Mouse (Mus musculus) megakaryocyte-erythroid progenitor cell, adult 5-6 weeks (primary cell): Measurements from ENCODE around the gene Fyn. TPM values are rescaled to one million over a fixed set of nuclear protein-coding genes. Genes with fewer than 3 reads are reported as not detected.
A peak's percentile ranks its signal among the peaks of the same experiment; 100 is the strongest.

Source experiments
- ATAC-seq: replicated peaks from 2 replicates; pipeline ENCODE4 v1.8.0; 2016; ENCODE audit warnings: mild to moderate bottlenecking, inconsistent platforms; ENCODE audit not compliant: severe bottlenecking, poor library complexity, low FRiP score, low TSS enrichment
- total RNA-seq, 2 experiments: library from RNA; stranded (forward) in 1 of 2; stranded (reverse) in 1 of 2; fragments of 200-1000, 215-1000 nt in 1 of 2; fragments of >200 nt in 1 of 2; fragmentation: Nextera tagmentation in 1 of 2; gene quantifications; 2 replicates each; pipeline ENCODE4 v1.2.3; 2014 to 2017

The Fyn gene
- total RNA-seq, 2 experiments from 2014 or later, result 16.5 to 29.4 TPM

DNA sequence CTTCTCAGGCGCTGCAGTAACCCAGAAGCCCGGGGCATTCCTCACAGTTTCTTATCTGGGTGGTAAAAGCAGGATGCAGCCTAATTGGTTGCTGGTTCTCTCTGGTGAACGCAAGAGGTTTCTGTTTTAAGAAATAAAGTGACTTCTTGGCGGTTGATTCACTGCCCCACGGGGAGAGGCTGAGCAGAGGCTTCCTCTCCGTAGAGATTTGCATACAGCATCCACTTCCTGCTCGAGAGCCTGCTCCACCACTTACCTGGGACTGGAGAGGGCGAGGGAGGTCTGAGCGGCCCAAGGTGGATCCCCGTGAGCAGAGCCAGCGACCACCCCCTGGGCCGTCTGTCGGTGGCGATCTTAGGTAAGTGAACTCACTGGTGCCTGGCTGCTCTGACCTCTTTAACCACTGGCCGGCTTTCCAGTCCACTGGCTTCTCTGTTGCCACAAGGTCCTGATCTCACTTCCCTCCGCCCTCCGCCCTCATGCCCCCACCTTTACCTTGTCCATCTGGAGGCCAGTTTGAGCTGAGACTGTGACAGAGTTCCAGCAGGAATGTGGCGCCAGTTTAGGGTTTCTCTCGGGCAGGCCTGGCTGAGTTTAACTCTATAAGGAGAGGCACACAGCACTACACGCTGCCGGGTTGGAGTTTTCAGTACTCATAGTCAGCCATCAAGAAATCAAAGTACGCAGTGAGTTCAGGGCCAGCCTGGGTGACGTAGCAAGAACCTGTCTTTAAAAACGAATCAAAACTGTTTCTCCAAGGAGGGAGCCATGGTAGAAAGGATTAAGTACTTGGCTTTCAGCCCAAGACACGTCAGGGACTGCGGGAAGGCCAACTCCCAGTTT lies 244.6 kb downstream of the Fyn start:
- peak; percentile 82 for ATAC-seq

DNA sequence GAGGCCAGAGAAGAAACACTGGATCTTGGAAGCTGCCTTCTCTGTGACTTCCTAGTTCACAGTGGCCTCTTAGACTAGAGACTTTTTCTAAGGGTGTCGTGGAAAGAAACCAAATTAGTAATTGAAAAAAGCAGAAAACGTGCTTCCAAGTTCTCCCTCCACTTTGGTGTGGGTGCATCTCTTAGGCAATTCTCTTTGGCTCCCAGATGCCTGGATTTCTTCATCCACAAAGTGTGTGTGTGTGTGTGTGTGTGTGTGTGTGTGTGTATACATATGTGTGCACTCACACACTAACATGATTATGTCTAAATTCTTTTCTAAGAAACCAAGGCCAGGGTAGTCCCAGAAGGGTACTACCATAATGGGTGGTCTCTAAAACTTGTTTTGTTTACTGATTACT lies 245.3 kb downstream of the Fyn start:
- no peak for ATAC-seq

DNA sequence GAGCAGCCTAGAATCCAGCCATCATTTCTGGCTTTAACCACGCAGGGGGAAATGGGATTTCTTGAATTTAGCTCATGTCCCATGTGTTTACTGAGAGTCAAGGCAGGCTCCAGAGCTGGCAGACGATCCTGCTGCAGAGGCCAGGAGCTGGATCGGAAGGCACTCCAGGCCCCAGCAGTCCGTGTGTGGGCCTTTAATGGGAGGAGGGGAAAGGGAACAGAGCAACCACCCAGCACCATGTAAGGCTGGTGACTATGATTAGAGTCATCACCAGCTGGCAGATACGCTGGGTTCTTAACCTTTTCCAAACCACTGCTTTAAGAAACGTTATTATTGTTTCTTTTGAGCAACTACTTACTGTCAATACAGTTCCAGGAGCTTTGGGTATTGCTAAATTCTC lies 246.0 kb downstream of the Fyn start:
- no peak for ATAC-seq

Other genes starting within 250 kb of the Fyn start
- gene Fam229b, start 234.9 kb upstream of the Fyn start, total RNA-seq (2014; fragmentation: Nextera tagmentation), result 2.6 TPM in 1 of 2 replicates, not detected in the other
- not detected in 2 replicates for gene Fam229b, start 234.9 kb upstream of the Fyn start, total RNA-seq (2017)
- gene Tube1, start 234.9 kb upstream of the Fyn start, total RNA-seq (2014; fragmentation: Nextera tagmentation), result 11.6 and 20.3 TPM in 2 replicates
- 11.0 and 16.3 TPM in 2 replicates for gene Tube1, start 234.9 kb upstream of the Fyn start, total RNA-seq (2017)
- not detected in 2 replicates for gene Ccn6, start 205.1 kb upstream of the Fyn start, total RNA-seq (2014; fragmentation: Nextera tagmentation)
- gene Ccn6, start 205.1 kb upstream of the Fyn start, total RNA-seq (2017), result not detected in 2 replicates
- gene Traf3ip2, start 244.1 kb downstream of the Fyn start, total RNA-seq (2014; fragmentation: Nextera tagmentation), result 1.9 and 4.2 TPM in 2 replicates
- gene Traf3ip2, start 244.1 kb downstream of the Fyn start, total RNA-seq (2017), result 0.42 and 0.80 TPM in 2 replicates